Mouse (Mus musculus): ENCODE data around the gene AI837181. TPM values are rescaled to one million over a fixed set of nuclear protein-coding genes. Genes with fewer than 3 reads are reported as not detected.

Gene AI837181
- polyA plus RNA-seq, 1 experiment, result 76.4 TPM

DNA sequence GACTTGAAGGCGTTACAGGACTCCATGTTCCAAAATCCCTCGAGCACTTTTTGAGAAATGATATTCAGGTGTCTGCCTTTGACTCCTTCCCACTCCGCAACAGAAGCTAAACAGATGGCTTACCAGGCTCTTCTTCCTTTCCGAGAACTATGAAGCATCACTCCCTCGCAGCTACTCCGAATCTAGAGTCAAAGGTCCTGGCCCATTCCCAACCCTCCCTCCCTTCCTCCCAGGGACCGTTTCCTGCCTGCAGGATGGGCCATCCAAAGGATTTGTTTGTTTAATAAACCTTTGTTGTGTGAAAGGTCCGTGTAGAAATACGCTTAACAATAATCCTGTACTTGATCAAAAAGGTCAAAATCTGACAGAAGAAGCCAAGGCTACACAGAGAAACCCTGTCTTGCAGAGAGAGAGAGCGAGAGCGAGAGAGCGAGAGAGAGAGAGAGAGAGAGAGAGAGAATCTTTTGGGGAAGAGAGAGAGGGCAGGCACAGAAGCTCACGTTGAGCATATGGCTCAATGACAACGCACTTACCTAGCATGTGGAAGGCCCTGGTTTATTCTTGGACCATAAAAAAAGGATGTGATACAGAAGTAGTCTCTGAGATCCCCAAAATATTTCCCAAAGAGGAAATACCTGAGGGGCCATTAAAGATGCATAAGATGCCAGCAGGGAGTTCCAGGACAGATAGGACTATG is 33.0 kb downstream of the AI837181 start, which contains the start of gene Ccdc85b:
Gene Ccdc85b (minus strand): TSS at position 149 of the 697 bp plus-strand sequence.
- H3K27ac ChIP-seq (ENCODE audit: insufficient read depth, low read length), result peak within 1 kb of the TSS; percentile 95
- peaks cover 2% of the 10 kb centered on the region for H3K36me3 ChIP-seq (ENCODE audit: control insufficient read depth, insufficient read depth, low read length)
- DNase-seq (ENCODE audit: low read depth in 1 of 2, low spot score in 2 of 2), result no peak
- H3K4me1 ChIP-seq (ENCODE audit: control insufficient read depth, insufficient read depth, insufficient read length), result peaks cover 14% of the 10 kb centered on the region
- 7% methylated on average over 14 of the region's 14 CpGs for WGBS
- H3K4me3 ChIP-seq (ENCODE audit: extremely low read depth, insufficient read depth, insufficient read length), result peak within 1 kb of the TSS; percentile 98
- H3K27me3 ChIP-seq (ENCODE audit: control insufficient read depth, insufficient read depth, low read length), result no peaks in the 10 kb centered on the region
- TF ChIP-seq CTCF (IDR thresholded peaks at IDR 0.05; ENCODE audit: extremely low read depth, insufficient read depth, insufficient read length, insufficient replicate concordance), result no peak
- no peak for TF ChIP-seq POLR2A (IDR thresholded peaks at IDR 0.05; ENCODE audit: low read depth, low read length)

GRCm38 (mm10) chr19:5459019-5459418 is 34.1 kb downstream of the AI837181 start:
- peaks cover 14% of the 10 kb centered on the region for H3K4me1 ChIP-seq (ENCODE audit: control insufficient read depth, insufficient read depth, insufficient read length)
- H3K4me3 ChIP-seq (ENCODE audit: extremely low read depth, insufficient read depth, insufficient read length), result no peak overlapping the region
- WGBS, result 77% methylated on average over 7 of the region's 7 CpGs
- no peak overlapping the region for H3K27ac ChIP-seq (ENCODE audit: insufficient read depth, low read length)
- no peak for DNase-seq (ENCODE audit: low read depth in 1 of 2, low spot score in 2 of 2)
- TF ChIP-seq POLR2A (IDR thresholded peaks at IDR 0.05; ENCODE audit: low read depth, low read length), result no peak
- no peak for TF ChIP-seq CTCF (IDR thresholded peaks at IDR 0.05; ENCODE audit: extremely low read depth, insufficient read depth, insufficient read length, insufficient replicate concordance)
- H3K36me3 ChIP-seq (ENCODE audit: control insufficient read depth, insufficient read depth, low read length), result peaks cover 5% of the 10 kb centered on the region
- no peaks in the 10 kb centered on the region for H3K27me3 ChIP-seq (ENCODE audit: control insufficient read depth, insufficient read depth, low read length)

DNA sequence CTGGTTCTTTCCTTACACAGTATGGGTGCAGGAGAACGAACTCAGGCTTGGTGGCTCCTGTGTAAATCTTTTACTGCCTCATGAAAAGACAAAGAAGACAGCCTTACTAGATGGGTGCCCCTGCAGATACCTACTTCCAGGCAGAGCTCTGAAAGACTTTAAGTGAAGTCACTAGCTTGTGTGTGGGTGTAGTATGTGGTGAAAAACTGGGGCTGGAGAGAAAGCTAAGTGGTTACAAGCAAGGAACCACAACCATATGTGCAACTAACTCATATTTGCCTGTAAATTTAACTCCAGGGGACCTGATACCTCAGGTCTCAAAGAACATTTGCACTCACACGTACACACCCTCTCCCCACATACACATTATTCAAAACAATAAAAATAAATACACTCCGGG is 35.0 kb downstream of the AI837181 start:
- no peak for TF ChIP-seq CTCF (IDR thresholded peaks at IDR 0.05; ENCODE audit: extremely low read depth, insufficient read depth, insufficient read length, insufficient replicate concordance)
- TF ChIP-seq POLR2A (IDR thresholded peaks at IDR 0.05; ENCODE audit: low read depth, low read length), result no peak
- H3K27me3 ChIP-seq (ENCODE audit: control insufficient read depth, insufficient read depth, low read length), result no peaks in the 10 kb centered on the region
- peaks cover 14% of the 10 kb centered on the region for H3K4me1 ChIP-seq (ENCODE audit: control insufficient read depth, insufficient read depth, insufficient read length)
- H3K4me3 ChIP-seq (ENCODE audit: extremely low read depth, insufficient read depth, insufficient read length), result no peak overlapping the region
- 29% methylated on average over 3 of the region's 3 CpGs for WGBS
- no peak for DNase-seq (ENCODE audit: low read depth in 1 of 2, low spot score in 2 of 2)
- H3K27ac ChIP-seq (ENCODE audit: insufficient read depth, low read length), result no peak overlapping the region
- H3K36me3 ChIP-seq (ENCODE audit: control insufficient read depth, insufficient read depth, low read length), result peaks cover 10% of the 10 kb centered on the region

DNA sequence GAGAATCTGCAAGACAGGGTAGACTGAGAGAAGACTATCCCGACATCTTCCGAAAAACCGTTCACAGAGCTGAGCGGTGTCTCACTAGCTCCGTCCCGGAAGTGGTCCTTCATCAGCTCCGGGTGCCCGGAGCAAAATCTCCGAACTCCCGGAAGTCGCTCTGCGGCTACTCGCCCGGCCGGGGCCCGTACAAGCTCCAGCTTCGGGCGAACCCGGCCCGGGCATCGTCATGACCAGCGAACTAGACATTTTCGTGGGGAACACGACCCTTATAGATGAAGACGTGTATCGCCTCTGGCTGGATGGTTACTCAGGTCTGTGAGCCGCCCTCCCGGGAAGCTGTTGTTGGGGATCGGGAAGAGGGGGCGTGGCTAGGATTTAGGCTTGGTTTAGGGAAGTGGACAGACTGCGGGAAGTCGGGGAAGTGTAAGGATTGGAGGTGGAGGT is 35.5 kb downstream of the AI837181 start, which contains the start of gene Fibp:
Gene Fibp (plus strand): TSS at position 151 of the 447 bp plus-strand sequence.
- Histone ChIP-seq H3K4me3 (ENCODE audit: extremely low read depth, insufficient read depth, insufficient read length) (peak within 1 kb of the TSS; percentile 76), H3K27ac (ENCODE audit: insufficient read depth, low read length) (peak within 1 kb of the TSS; percentile 53), H3K27me3 (ENCODE audit: control insufficient read depth, insufficient read depth, low read length) (no peaks in the 10 kb centered on the region), H3K36me3 (ENCODE audit: control insufficient read depth, insufficient read depth, low read length) (peaks cover 12% of the 10 kb centered on the region), H3K4me1 (ENCODE audit: control insufficient read depth, insufficient read depth, insufficient read length) (peaks cover 14% of the 10 kb centered on the region)
- TF ChIP-seq POLR2A (IDR thresholded peaks at IDR 0.05; ENCODE audit: low read depth, low read length), result peak; percentile 36; the same call in 1 of the 2 replicates
- no peak for TF ChIP-seq CTCF (IDR thresholded peaks at IDR 0.05; ENCODE audit: extremely low read depth, insufficient read depth, insufficient read length, insufficient replicate concordance)
- DNase-seq (ENCODE audit: low read depth in 1 of 2, low spot score in 2 of 2), result peak; percentile 75 to 84
- under 1% methylated on average over 32 of the region's 32 CpGs for WGBS

GRCm38 (mm10) chr19:5461411-5461810 is 36.5 kb downstream of the AI837181 start:
- Histone ChIP-seq H3K36me3 (ENCODE audit: control insufficient read depth, insufficient read depth, low read length) (peaks cover 14% of the 10 kb centered on the region), H3K4me3 (ENCODE audit: extremely low read depth, insufficient read depth, insufficient read length) (no peak overlapping the region), H3K27ac (ENCODE audit: insufficient read depth, low read length) (no peak overlapping the region), H3K27me3 (ENCODE audit: control insufficient read depth, insufficient read depth, low read length) (no peaks in the 10 kb centered on the region), H3K4me1 (ENCODE audit: control insufficient read depth, insufficient read depth, insufficient read length) (peaks cover 10% of the 10 kb centered on the region)
- WGBS, result 81% methylated on average over 6 of the region's 6 CpGs
- TF ChIP-seq POLR2A (IDR thresholded peaks at IDR 0.05; ENCODE audit: low read depth, low read length) (no peak), CTCF (IDR thresholded peaks at IDR 0.05; ENCODE audit: extremely low read depth, insufficient read depth, insufficient read length, insufficient replicate concordance) (no peak)
- no peak for DNase-seq (ENCODE audit: low read depth in 1 of 2, low spot score in 2 of 2)

DNA sequence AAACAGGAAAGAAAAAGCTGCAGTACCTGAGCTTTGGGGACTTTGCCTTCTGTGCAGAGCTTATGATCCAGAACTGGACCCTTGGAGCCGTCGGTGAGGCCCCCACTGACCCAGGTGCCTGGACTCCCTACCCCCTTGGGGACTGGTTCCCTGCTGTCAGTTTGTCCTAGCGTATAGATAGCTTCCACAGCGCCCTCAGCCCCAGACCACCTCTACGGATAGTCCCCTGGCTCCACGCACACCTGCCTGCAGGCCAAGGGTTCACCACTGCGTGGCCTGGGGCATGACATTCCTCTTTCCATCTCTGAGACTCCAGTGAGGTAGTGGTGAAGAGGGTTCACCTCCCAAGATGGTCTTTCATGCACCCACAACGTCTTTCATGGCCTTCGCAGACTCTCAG is 38.3 kb downstream of the AI837181 start:
- Histone ChIP-seq H3K4me1 (ENCODE audit: control insufficient read depth, insufficient read depth, insufficient read length) (peaks cover under 1% of the 10 kb centered on the region; the same call in 1 of the 2 replicates), H3K27me3 (ENCODE audit: control insufficient read depth, insufficient read depth, low read length) (no peaks in the 10 kb centered on the region), H3K27ac (ENCODE audit: insufficient read depth, low read length) (no peak overlapping the region), H3K36me3 (ENCODE audit: control insufficient read depth, insufficient read depth, low read length) (peaks cover 16% of the 10 kb centered on the region), H3K4me3 (ENCODE audit: extremely low read depth, insufficient read depth, insufficient read length) (no peak overlapping the region)
- TF ChIP-seq POLR2A (IDR thresholded peaks at IDR 0.05; ENCODE audit: low read depth, low read length) (no peak), CTCF (IDR thresholded peaks at IDR 0.05; ENCODE audit: extremely low read depth, insufficient read depth, insufficient read length, insufficient replicate concordance) (no peak)
- WGBS, result 92% methylated on average over 9 of the region's 9 CpGs
- no peak for DNase-seq (ENCODE audit: low read depth in 1 of 2, low spot score in 2 of 2)
